Mouse (Mus musculus) bone marrow, adult 2 months (tissue): Measurements from ENCODE around the gene Mmp20.

ENCODE experiments used
- CTCF ChIP-seq: fragments of 200-500 bp; IDR thresholded peaks from 2 replicates; pipeline ENCODE4 v1.5.1; 2011; ENCODE audit warnings: low read length, control low read depth; ENCODE audit not compliant: control insufficient read depth, insufficient read depth
- POLR2A ChIP-seq: fragments of 200-500 bp; IDR thresholded peaks from 2 replicates; pipeline ENCODE4 v1.6.1; 2011; ENCODE audit warnings: low read depth, mild to moderate bottlenecking, control low read depth, low read length, borderline replicate concordance; ENCODE audit not compliant: control insufficient read depth

DNA sequence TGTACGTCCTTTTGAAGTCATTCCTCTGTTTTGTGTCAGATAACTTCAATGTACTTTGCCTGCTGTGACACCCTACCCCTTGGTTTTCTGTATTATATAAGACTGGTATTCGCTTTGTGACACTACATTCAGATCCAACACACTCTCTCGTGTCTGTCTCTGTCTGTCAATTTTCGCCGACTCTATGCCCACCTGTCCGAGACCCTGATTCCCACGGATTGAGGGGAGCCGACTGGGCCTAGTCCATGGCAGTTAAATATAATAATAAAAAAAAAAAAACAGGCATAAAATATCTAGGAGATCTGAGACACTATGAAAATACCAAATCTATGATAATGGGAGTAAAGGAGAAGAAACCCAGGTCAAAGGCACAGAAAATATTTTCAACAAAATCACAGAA, 38.0 kb upstream of the Mmp20 start:
- no peak for TF ChIP-seq CTCF
- no peak for TF ChIP-seq POLR2A
